Mouse (Mus musculus): ENCODE measurements around the gene Ap4b1. TPM values are rescaled to one million over a fixed set of nuclear protein-coding genes. Genes with fewer than 3 reads are reported as not detected.

Ap4b1 gene
- total and polyA plus RNA-seq, 2 experiments = 10.7 to 23.4 TPM

DNA sequence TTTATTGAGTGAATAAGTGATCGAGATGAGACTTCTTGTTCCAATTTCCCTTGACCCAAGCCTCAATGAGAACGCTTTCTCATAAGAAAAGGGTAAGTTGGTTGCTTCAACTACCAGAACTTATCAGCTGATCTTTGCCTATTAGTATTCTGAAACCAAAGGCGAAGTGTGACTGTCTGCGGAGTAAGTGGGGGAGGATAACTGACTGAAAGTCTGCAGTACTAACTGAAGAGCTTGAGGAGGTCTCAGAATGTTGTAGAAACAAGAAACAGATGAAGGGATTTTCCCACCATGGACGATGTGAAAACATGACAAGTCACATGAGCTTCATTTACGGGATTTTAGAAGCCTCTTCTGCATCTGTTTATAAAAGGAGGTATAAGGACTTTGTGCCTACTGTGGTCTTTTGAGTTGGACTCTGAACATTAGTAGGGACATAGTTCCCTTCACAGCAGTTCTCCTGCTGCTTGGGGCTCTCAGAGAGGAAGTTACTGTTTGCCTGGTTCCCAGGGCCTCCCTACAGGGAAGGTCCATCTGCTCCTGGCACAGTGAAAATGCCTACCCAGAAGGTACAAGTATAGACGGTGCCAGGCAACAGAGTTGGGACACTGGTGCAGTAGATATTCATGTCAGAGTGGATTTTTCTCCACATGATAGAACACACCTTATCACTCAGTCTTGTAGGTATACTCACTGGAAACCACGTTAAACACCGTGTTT lies 41.5 kb downstream of the Ap4b1 start:
- no peak for TF ChIP-seq POLR2A (IDR thresholded peaks at IDR 0.05; ENCODE audit: extremely low read depth, insufficient read depth, low read length)
- no peak for TF ChIP-seq CTCF (IDR thresholded peaks at IDR 0.05; ENCODE audit: low read depth, low read length)
- H3K9ac ChIP-seq (ENCODE audit: low read depth, low read length) = no peak overlapping the region
- no peaks in the 10 kb centered on the region for H3K79me2 ChIP-seq (ENCODE audit: control insufficient read depth, insufficient read depth, low read length)
- DNase-seq (ENCODE audit: extremely low read depth, low read depth, low spot score) = no peak
- no peaks in the 10 kb centered on the region for H3K36me3 ChIP-seq (ENCODE audit: control insufficient read depth, insufficient read depth, low read length)
- WGBS = 71% methylated on average over 9 of the region's 9 CpGs
- no peaks in the 10 kb centered on the region for H3K27me3 ChIP-seq (ENCODE audit: control insufficient read depth, insufficient read depth, low read length)
- H3K4me3 ChIP-seq (ENCODE audit: insufficient read depth, low read depth, low read length) = no peak overlapping the region
- H3K27ac ChIP-seq (replicated peaks; ENCODE audit: insufficient read depth, low read depth, low read length) = no peak overlapping the region
- H3K4me1 ChIP-seq (ENCODE audit: control insufficient read depth, insufficient read depth, low read length) = no peaks in the 10 kb centered on the region

DNA sequence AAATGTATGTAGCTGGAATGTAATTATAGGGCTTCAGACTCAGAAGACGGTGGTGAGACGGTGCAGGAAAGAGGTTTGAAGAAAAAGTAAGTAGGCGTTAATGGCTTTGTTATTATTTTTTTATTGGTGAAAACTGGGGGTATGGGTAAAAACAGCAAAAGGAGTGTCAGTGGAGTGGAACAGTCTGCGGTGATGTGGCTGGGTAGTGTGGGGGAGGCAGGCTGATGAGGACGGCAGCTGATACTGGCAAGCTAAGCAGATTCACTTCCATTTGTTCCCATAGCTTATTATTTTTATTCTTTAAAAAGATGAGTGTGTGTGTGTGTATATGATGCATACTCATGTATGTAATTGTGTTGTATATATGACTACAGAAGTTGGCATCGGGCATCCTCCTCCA lies 42.2 kb downstream of the Ap4b1 start:
- Histone ChIP-seq H3K27ac (replicated peaks; ENCODE audit: insufficient read depth, low read depth, low read length) (no peak overlapping the region), H3K4me1 (ENCODE audit: control insufficient read depth, insufficient read depth, low read length) (no peaks in the 10 kb centered on the region), H3K4me3 (ENCODE audit: insufficient read depth, low read depth, low read length) (no peak overlapping the region), H3K27me3 (ENCODE audit: control insufficient read depth, insufficient read depth, low read length) (no peaks in the 10 kb centered on the region), H3K36me3 (ENCODE audit: control insufficient read depth, insufficient read depth, low read length) (no peaks in the 10 kb centered on the region), H3K79me2 (ENCODE audit: control insufficient read depth, insufficient read depth, low read length) (no peaks in the 10 kb centered on the region), H3K9ac (ENCODE audit: low read depth, low read length) (no peak overlapping the region)
- no peak for DNase-seq (ENCODE audit: extremely low read depth, low read depth, low spot score)
- TF ChIP-seq CTCF (IDR thresholded peaks at IDR 0.05; ENCODE audit: low read depth, low read length) = no peak
- TF ChIP-seq POLR2A (IDR thresholded peaks at IDR 0.05; ENCODE audit: extremely low read depth, insufficient read depth, low read length) = no peak
- 90% methylated on average over 6 of the region's 6 CpGs for WGBS

DNA sequence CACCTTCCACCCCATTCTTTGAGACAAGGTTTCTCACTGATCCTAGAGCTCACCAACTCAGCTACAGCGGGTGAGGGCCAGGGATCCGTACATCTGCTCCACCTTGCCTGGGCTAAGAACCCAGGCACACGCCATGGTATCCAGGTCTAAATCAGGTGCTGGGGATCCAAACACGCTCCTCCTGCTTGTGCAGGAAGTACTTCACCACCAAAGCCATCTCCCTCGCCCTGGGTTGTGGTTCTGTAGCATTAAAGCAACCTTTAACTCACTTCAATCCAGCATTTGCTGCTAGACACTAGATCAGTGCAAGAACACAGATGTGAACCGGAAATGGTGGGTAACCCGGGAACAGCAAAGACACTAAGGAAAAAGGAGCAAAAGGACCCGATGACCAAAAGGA lies 42.6 kb downstream of the Ap4b1 start:
- no peak for TF ChIP-seq CTCF (IDR thresholded peaks at IDR 0.05; ENCODE audit: low read depth, low read length)
- no peak for TF ChIP-seq POLR2A (IDR thresholded peaks at IDR 0.05; ENCODE audit: extremely low read depth, insufficient read depth, low read length)
- no peaks in the 10 kb centered on the region for H3K79me2 ChIP-seq (ENCODE audit: control insufficient read depth, insufficient read depth, low read length)
- no peaks in the 10 kb centered on the region for H3K4me1 ChIP-seq (ENCODE audit: control insufficient read depth, insufficient read depth, low read length)
- no peak overlapping the region for H3K27ac ChIP-seq (replicated peaks; ENCODE audit: insufficient read depth, low read depth, low read length)
- no peak overlapping the region for H3K9ac ChIP-seq (ENCODE audit: low read depth, low read length)
- no peaks in the 10 kb centered on the region for H3K36me3 ChIP-seq (ENCODE audit: control insufficient read depth, insufficient read depth, low read length)
- H3K27me3 ChIP-seq (ENCODE audit: control insufficient read depth, insufficient read depth, low read length) = no peaks in the 10 kb centered on the region
- H3K4me3 ChIP-seq (ENCODE audit: insufficient read depth, low read depth, low read length) = no peak overlapping the region
- 89% methylated on average over 8 of the region's 8 CpGs for WGBS
- DNase-seq (ENCODE audit: extremely low read depth, low read depth, low spot score) = no peak

DNA sequence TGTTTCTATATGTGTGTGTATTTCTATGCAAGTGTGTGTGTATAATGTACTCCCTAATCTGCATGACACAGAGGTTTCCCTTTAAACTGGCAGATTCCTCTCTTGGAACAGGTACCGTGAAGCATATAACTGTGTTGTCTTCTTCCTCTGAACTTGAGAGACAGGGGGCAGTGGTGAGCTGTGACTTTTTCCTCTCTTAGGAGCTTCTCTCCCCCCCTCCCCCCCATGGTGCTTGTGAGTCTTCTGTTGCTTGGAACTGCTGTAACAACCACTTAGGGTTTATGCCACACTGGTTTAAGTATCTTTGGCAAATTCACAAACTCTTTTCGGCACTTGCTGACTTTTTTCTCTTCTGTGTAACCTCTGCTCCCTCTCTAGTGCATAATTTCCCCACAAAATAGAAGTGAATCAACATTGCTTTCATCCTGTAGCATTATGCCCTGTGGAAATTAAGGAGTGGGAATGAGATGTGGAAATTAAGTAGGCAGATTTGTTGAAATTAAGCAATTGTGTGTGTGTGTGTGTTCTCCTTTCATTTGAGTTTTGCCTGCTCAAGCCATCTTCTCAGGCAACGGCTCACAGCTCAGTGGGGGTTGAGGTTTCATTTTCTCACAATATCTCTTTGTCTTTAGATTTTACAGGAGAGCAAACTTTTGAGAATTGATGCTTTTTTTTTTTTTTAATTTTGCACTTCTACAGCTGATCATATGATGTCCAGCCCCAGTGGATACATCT lies 43.4 kb downstream of the Ap4b1 start:
- WGBS = 63% methylated on average over 3 of the region's 3 CpGs
- no peak overlapping the region for H3K27ac ChIP-seq (replicated peaks; ENCODE audit: insufficient read depth, low read depth, low read length)
- DNase-seq (ENCODE audit: extremely low read depth, low read depth, low spot score) = peak; percentile 66
- TF ChIP-seq CTCF (IDR thresholded peaks at IDR 0.05; ENCODE audit: low read depth, low read length) (0 out of 2 replicates have a peak, but pooled peaks have one; percentile 7), POLR2A (IDR thresholded peaks at IDR 0.05; ENCODE audit: extremely low read depth, insufficient read depth, low read length) (no peak)
- H3K36me3 ChIP-seq (ENCODE audit: control insufficient read depth, insufficient read depth, low read length) = no peaks in the 10 kb centered on the region
- H3K79me2 ChIP-seq (ENCODE audit: control insufficient read depth, insufficient read depth, low read length) = no peaks in the 10 kb centered on the region
- H3K4me1 ChIP-seq (ENCODE audit: control insufficient read depth, insufficient read depth, low read length) = no peaks in the 10 kb centered on the region
- H3K4me3 ChIP-seq (ENCODE audit: insufficient read depth, low read depth, low read length) = no peak overlapping the region
- no peak overlapping the region for H3K9ac ChIP-seq (ENCODE audit: low read depth, low read length)
- H3K27me3 ChIP-seq (ENCODE audit: control insufficient read depth, insufficient read depth, low read length) = no peaks in the 10 kb centered on the region

DNA sequence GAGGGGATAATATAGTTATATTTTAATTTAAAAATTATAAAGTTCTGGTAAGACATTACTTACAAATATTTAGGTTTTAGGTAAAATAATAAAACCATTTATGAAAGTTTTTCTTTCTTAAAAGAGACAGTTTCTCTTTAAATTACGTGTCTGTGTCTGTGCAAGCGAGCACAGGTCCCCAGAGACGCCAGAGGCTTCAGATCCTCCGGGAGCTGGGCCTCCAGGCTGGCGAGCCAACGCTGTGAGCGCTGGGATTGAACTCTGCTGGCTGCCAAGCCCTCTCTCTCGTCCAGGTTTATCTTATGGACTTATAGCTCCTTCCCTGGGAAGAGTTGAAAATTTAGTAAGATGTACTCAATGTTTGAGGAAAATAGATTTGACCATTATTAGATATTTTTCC lies 44.5 kb downstream of the Ap4b1 start:
- TF ChIP-seq POLR2A (IDR thresholded peaks at IDR 0.05; ENCODE audit: extremely low read depth, insufficient read depth, low read length) (no peak), CTCF (IDR thresholded peaks at IDR 0.05; ENCODE audit: low read depth, low read length) (no peak)
- no peaks in the 10 kb centered on the region for H3K27me3 ChIP-seq (ENCODE audit: control insufficient read depth, insufficient read depth, low read length)
- H3K27ac ChIP-seq (replicated peaks; ENCODE audit: insufficient read depth, low read depth, low read length) = no peak overlapping the region
- DNase-seq (ENCODE audit: extremely low read depth, low read depth, low spot score) = no peak
- no peak overlapping the region for H3K9ac ChIP-seq (ENCODE audit: low read depth, low read length)
- H3K36me3 ChIP-seq (ENCODE audit: control insufficient read depth, insufficient read depth, low read length) = no peaks in the 10 kb centered on the region
- no peak overlapping the region for H3K4me3 ChIP-seq (ENCODE audit: insufficient read depth, low read depth, low read length)
- no peaks in the 10 kb centered on the region for H3K79me2 ChIP-seq (ENCODE audit: control insufficient read depth, insufficient read depth, low read length)
- 74% methylated on average over 8 of the region's 8 CpGs for WGBS
- H3K4me1 ChIP-seq (ENCODE audit: control insufficient read depth, insufficient read depth, low read length) = no peaks in the 10 kb centered on the region

Measured in liver, adult 2 months (tissue).